In the genomic region with DNA sequence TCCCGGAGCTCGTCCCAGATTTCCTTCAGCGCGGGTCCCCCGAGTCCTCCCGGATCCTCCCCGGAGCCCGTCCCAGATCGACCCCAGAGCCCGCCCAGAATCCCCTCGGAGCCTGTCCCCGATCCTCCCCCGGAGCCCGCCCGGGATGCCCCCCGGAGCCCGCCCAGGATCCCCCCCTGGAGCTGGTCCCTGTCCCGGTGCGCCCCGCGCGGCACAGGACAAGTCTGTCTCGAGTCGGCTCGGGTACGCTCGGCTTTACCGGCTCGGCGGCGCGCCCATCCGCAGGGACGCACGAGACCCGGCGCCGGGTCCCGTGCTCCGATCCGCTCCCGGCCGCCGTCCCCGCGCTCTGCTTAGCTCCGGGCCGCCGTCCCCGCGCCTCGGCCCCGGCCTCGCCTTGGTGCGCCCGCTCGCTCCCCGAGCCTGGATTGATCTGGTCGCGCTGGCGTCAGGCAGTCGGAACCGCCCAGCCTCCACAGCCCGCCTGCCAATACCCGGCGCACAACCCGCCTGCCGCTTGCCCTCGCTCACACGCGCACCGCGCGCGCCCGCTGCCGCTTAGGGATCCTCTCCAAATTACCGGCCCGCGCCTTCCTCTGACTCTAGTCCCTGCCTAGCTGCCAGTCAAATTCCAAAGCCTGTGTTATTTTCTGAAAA, we compare ENCODE assay signal across 9 mouse cellular contexts. TPM values are rescaled to one million over a fixed set of nuclear protein-coding genes. Genes with fewer than 3 reads are reported as not detected.
DNase-seq lines count a peak whose midpoint lies in the region; ATAC-seq and TF ChIP-seq lines count a peak whose summit lies in the region.
"Had no signal": no experiment of that assay in that cellular context is flagged by ENCODE, and none has a peak within 500 bp of the region (broad histone marks: within the 10 kb centered on the region; RNA-seq: fewer than 3 reads in every experiment).

A gene (minus strand): TSS at position 525 of the 657 bp plus-strand sequence.

- peak within 1 kb of the TSS; percentile 98 for H3K27ac ChIP-seq in forebrain, embryonic 12.5 days
- peak within 1 kb of the TSS; percentile 95 for H3K27ac ChIP-seq in heart, embryonic 16.5 days (ENCODE audit: low read length)
- H3K27ac ChIP-seq in liver, embryonic 14.5 days, result no peak within 1 kb of the TSS
- peak within 1 kb of the TSS; percentile 96 for H3K27ac ChIP-seq in stomach, embryonic 15.5 days

- H3K4me2 ChIP-seq in forebrain, embryonic 12.5 days, result peak within 1 kb of the TSS; percentile 70
- peak within 1 kb of the TSS; percentile 82 for H3K4me2 ChIP-seq in heart, embryonic 16.5 days (ENCODE audit: low read depth, low read length)
- H3K4me2 ChIP-seq in liver, embryonic 14.5 days (ENCODE audit: low read depth), result peak within 1 kb of the TSS; percentile 55
- peak within 1 kb of the TSS; percentile 57 for H3K4me2 ChIP-seq in stomach, embryonic 15.5 days

- H3K27me3 ChIP-seq in forebrain, embryonic 12.5 days, result no peaks in the 10 kb centered on the region
- H3K27me3 ChIP-seq in heart, embryonic 16.5 days (ENCODE audit: control insufficient read depth, insufficient read depth, low read length), result no peaks in the 10 kb centered on the region
- H3K27me3 ChIP-seq in liver, embryonic 14.5 days (ENCODE audit: control insufficient read depth, insufficient read depth, low read length), result peaks cover 30% of the 10 kb centered on the region
- H3K27me3 ChIP-seq in stomach, embryonic 15.5 days (replicated peaks), result no peaks in the 10 kb centered on the region

- no peak for TF ChIP-seq CTCF in brain, embryonic 14.5 days (IDR thresholded peaks at IDR 0.05; ENCODE audit: borderline replicate concordance, extremely low read depth, insufficient read depth, insufficient read length)
- no peak for TF ChIP-seq CTCF in liver, embryonic 14.5 days (IDR thresholded peaks at IDR 0.05; ENCODE audit: low read depth)

- peak within 1 kb of the TSS; percentile 99 for H3K9ac ChIP-seq in forebrain, embryonic 12.5 days
- peak within 1 kb of the TSS; percentile 91 for H3K9ac ChIP-seq in heart, embryonic 16.5 days (ENCODE audit: low read length)
- peak within 1 kb of the TSS; percentile 63 for H3K9ac ChIP-seq in liver, embryonic 14.5 days (replicated peaks)
- peak within 1 kb of the TSS; percentile 80 for H3K9ac ChIP-seq in stomach, embryonic 15.5 days

- no peak for TF ChIP-seq EP300 in liver, embryonic 14.5 days (IDR thresholded peaks at IDR 0.05; ENCODE audit: low read depth)

- TF ChIP-seq POLR2A in brain, embryonic 14.5 days (IDR thresholded peaks at IDR 0.05; ENCODE audit: borderline replicate concordance, extremely low read depth, insufficient read depth, insufficient read length, poor library complexity, severe bottlenecking), result peak; percentile 91

- peaks cover 30% of the 10 kb centered on the region for H3K4me1 ChIP-seq in forebrain, embryonic 12.5 days
- H3K4me1 ChIP-seq in heart, embryonic 16.5 days (ENCODE audit: control insufficient read depth, insufficient read depth, low read length), result peaks cover 18% of the 10 kb centered on the region
- peaks cover 0 to 3% of the 10 kb centered on the region in 2 experiments; a peak in 1 of 4 replicates for H3K4me1 ChIP-seq in liver, embryonic 14.5 days (replicated peaks; ENCODE audit: control insufficient read depth in 2 of 2, insufficient read depth in 2 of 2, low read length in 1 of 2)
- peaks cover 16% of the 10 kb centered on the region for H3K4me1 ChIP-seq in stomach, embryonic 15.5 days

- H3K36me3 ChIP-seq in forebrain, embryonic 12.5 days (replicated peaks), result no peaks in the 10 kb centered on the region
- H3K36me3 ChIP-seq in heart, embryonic 16.5 days (ENCODE audit: control insufficient read depth, insufficient read depth), result no peaks in the 10 kb centered on the region
- no peaks in the 10 kb centered on the region for H3K36me3 ChIP-seq in liver, embryonic 14.5 days (replicated peaks; ENCODE audit: control insufficient read depth, insufficient read depth, low read depth)
- H3K36me3 ChIP-seq in stomach, embryonic 15.5 days, result no peaks in the 10 kb centered on the region
- H3K36me3 ChIP-seq: G1E had no signal

- ATAC-seq in forebrain, embryonic 12.5 days (ENCODE audit: low FRiP score), result peak; percentile 93
- ATAC-seq in heart, embryonic 16.5 days (replicated peaks; ENCODE audit: extremely low read depth, insufficient read depth, low FRiP score), result peak; percentile 93
- peak; percentile 82 for ATAC-seq in liver, embryonic 14.5 days (ENCODE audit: insufficient read depth)
- ATAC-seq in stomach, embryonic 15.5 days (ENCODE audit: insufficient read depth, low FRiP score, low read depth), result peak; percentile 95

- under 1% methylated on average over 31 of the region's 80 CpGs for WGBS in forebrain, embryonic 12.5 days
- WGBS in heart, embryonic 16.5 days, result under 1% methylated on average over 73 of the region's 80 CpGs
- 2% methylated on average over 77 of the region's 80 CpGs for WGBS in liver, embryonic 14.5 days (ENCODE audit: insufficient replicate concordance)
- under 1% methylated on average over 67 of the region's 80 CpGs for WGBS in stomach, embryonic 15.5 days

- peak within 1 kb of the TSS; percentile 85 for H3K4me3 ChIP-seq in forebrain, embryonic 12.5 days (replicated peaks)
- peak within 1 kb of the TSS; percentile 80 for H3K4me3 ChIP-seq in heart, embryonic 16.5 days (ENCODE audit: low read length)
- peak within 1 kb of the TSS; percentile 62 to 79 for H3K4me3 ChIP-seq in liver, embryonic 14.5 days (ENCODE audit: insufficient read depth in 1 of 2, low read depth in 2 of 2, low read length in 2 of 2)
- H3K4me3 ChIP-seq in stomach, embryonic 15.5 days (replicated peaks), result peak within 1 kb of the TSS; percentile 65

- peak; percentile 86 for DNase-seq in 416B (ENCODE audit: low read depth)
- DNase-seq in brain, embryonic 14.5 days (ENCODE audit: low read depth), result peak; percentile 98
- peak; percentile 97 to 98 for DNase-seq in kidney, postnatal 36 days
- DNase-seq in liver, embryonic 14.5 days (ENCODE audit: low read depth in 3 of 3, low spot score in 3 of 3), result peak in 2 of 3 experiments; percentile 33 to 47
- DNase-seq in neural tube, embryonic 10.5 days (ENCODE audit: extremely low spot score, low spot score), result peak; percentile 96

- H3K9me3 ChIP-seq in forebrain, embryonic 12.5 days, result no peaks in the 10 kb centered on the region
- no peaks in the 10 kb centered on the region for H3K9me3 ChIP-seq in heart, embryonic 16.5 days (replicated peaks; ENCODE audit: control insufficient read depth, low read length)
- H3K9me3 ChIP-seq in liver, embryonic 14.5 days (ENCODE audit: control insufficient read depth, low read length), result no peaks in the 10 kb centered on the region
- H3K9me3 ChIP-seq in stomach, embryonic 15.5 days, result no peaks in the 10 kb centered on the region

RNA-seq across cellular contexts. Expression of the gene that starts here (rescaled TPM):
- polyA plus RNA-seq in brain, embryonic 14.5 days (2012; rRNA removed), result 58.1 and 69.3 TPM in 2 replicates
- 63.7 and 63.8 TPM in 2 replicates for polyA plus RNA-seq in forebrain, embryonic 12.5 days (2016; fragmentation: Nextera tagmentation; extraction: Ambion mirVana)
- 20.8 and 22.4 TPM in 2 replicates for polyA plus RNA-seq in heart, embryonic 16.5 days (2015; fragmentation: Nextera tagmentation; extraction: Ambion mirVana)
- polyA plus RNA-seq in liver, embryonic 14.5 days (2012; rRNA removed), result 3.1 and 4.1 TPM in 2 replicates
- 4.5 and 6.0 TPM in 2 replicates for polyA plus RNA-seq in liver, embryonic 14.5 days (2014; fragmentation: Nextera tagmentation; extraction: Ambion mirVana)
- 39.8 and 39.9 TPM in 2 replicates for polyA plus RNA-seq in stomach, embryonic 15.5 days (2015; fragmentation: Nextera tagmentation; extraction: Ambion mirVana)

Comparison
In these comparisons a context has a peak if more than half of its experiments do, and no peak if none do; other contexts are left out.
1. DNase-seq: peak in every context shown above with its lines; median percentile 98 in brain, embryonic 14.5 days; 98 in kidney, postnatal 36 days; 96 in neural tube, embryonic 10.5 days; 86 in 416B; 40 in liver, embryonic 14.5 days.